Mouse (Mus musculus) hindbrain, embryonic 16.5 days (tissue): Measurements from ENCODE around the gene Tsc1. TPM values are rescaled to one million over a fixed set of nuclear protein-coding genes. Genes with fewer than 3 reads are reported as not detected.

Experiments
- ATAC-seq: fragments of 200-750 bp; cut with Nextera tagmentation; 2 replicates; pipeline ENCODE4 v1.8.0; 2017; ENCODE audit warnings: moderate TSS enrichment, moderate library complexity
- H3K27ac ChIP-seq: fragments of 300-500 bp; sonication (generic); 2 replicates; pipeline ENCODE4 v1.5.1; 2014; ENCODE audit warnings: low read depth, mild to moderate bottlenecking, control low read depth, low read length, moderate library complexity
- H3K27me3 ChIP-seq: fragments of 300-500 bp; sonication (generic); replicated peaks from 2 replicates; pipeline ENCODE4 v1.6.1; 2014; ENCODE audit warnings: low read length; ENCODE audit not compliant: control insufficient read depth, insufficient read depth
- H3K36me3 ChIP-seq: fragments of 300-500 bp; sonication (generic); 2 replicates; pipeline ENCODE4 v1.6.1; 2014; ENCODE audit warnings: mild to moderate bottlenecking, low read length, moderate library complexity, mixed read lengths; ENCODE audit not compliant: control insufficient read depth, insufficient read depth
- H3K4me1 ChIP-seq: fragments of 300-500 bp; sonication (generic); 2 replicates; pipeline ENCODE4 v1.6.1; 2014; ENCODE audit warnings: low read depth, low read length; ENCODE audit not compliant: control insufficient read depth, insufficient read depth
- H3K4me2 ChIP-seq: fragments of 300-500 bp; sonication (generic); 2 replicates; pipeline ENCODE4 v1.6.1; 2014; ENCODE audit warnings: mild to moderate bottlenecking, low read length, control low read depth, moderate library complexity
- H3K4me3 ChIP-seq: fragments of 300-500 bp; sonication (generic); 2 replicates; pipeline ENCODE4 v1.5.1; 2014; ENCODE audit warnings: mild to moderate bottlenecking, low read length, control low read depth, moderate library complexity
- H3K9ac ChIP-seq: fragments of 300-500 bp; sonication (generic); 2 replicates; pipeline ENCODE4 v1.6.1; 2014; ENCODE audit warnings: low read depth, mild to moderate bottlenecking, control low read depth, low read length, moderate library complexity
- H3K9me3 ChIP-seq: fragments of 300-500 bp; sonication (generic); 2 replicates; pipeline ENCODE4 v1.6.1; 2014; ENCODE audit warnings: mild to moderate bottlenecking, low read length, moderate library complexity; ENCODE audit not compliant: control insufficient read depth
- WGBS: fragments of 180-500 bp; shearing (Covaris S2); extraction: QIAGEN DNeasy Blood & Tissue Kit; methylation state at CpG from one replicate; pipeline ENCODE4 v1.1.7; 2014; 5-methylcytosine and 5-hydroxymethylcytosine counted together
- polyA plus RNA-seq: library from polyadenylated mRNA; unstranded; fragments of >200 nt; fragmentation: Nextera tagmentation; extraction: Ambion mirVana; gene quantifications from 2 replicates; pipeline ENCODE4 v1.2.1, GENCODE M21; 2015

Tsc1 gene
- polyA plus RNA-seq, 1 experiment from 2014 or later: 30.6 TPM

GRCm38 (mm10) chr2:28621664-28622171 is 19.3 kb upstream of the Tsc1 start, which contains the start of gene Gfi1b:
TSS of gene Gfi1b (minus strand) at chr2:28621982.
- Histone ChIP-seq H3K4me2 (peak within 1 kb of the TSS; percentile 18), H3K36me3 (no peaks in the 10 kb centered on the region), H3K27me3 (peaks cover 6% of the 10 kb centered on the region), H3K9ac (no peak within 1 kb of the TSS), H3K27ac (no peak within 1 kb of the TSS), H3K9me3 (no peaks in the 10 kb centered on the region), H3K4me1 (no peaks in the 10 kb centered on the region), H3K4me3 (no peak within 1 kb of the TSS)
- no peak for ATAC-seq
- WGBS: 8% methylated on average over 16 of the region's 16 CpGs

GRCm38 (mm10) chr2:28622521-28623124 is 18.4 kb upstream of the Tsc1 start:
- Histone ChIP-seq H3K9me3 (no peaks in the 10 kb centered on the region), H3K27ac (no peak overlapping the region), H3K27me3 (peaks cover 6% of the 10 kb centered on the region), H3K4me3 (no peak overlapping the region), H3K4me2 (no peak overlapping the region), H3K9ac (no peak overlapping the region), H3K36me3 (no peaks in the 10 kb centered on the region), H3K4me1 (no peaks in the 10 kb centered on the region)
- no peak for ATAC-seq
- WGBS: 21% methylated on average over 10 of the region's 10 CpGs

GRCm38 (mm10) chr2:28624870-28625269 is 16.2 kb upstream of the Tsc1 start:
- Histone ChIP-seq H3K4me2 (no peak overlapping the region), H3K4me3 (no peak overlapping the region), H3K9me3 (no peaks in the 10 kb centered on the region), H3K27ac (no peak overlapping the region), H3K27me3 (peaks cover 6% of the 10 kb centered on the region), H3K4me1 (no peaks in the 10 kb centered on the region), H3K36me3 (no peaks in the 10 kb centered on the region), H3K9ac (no peak overlapping the region)
- WGBS: 81% methylated on average over 3 of the region's 3 CpGs
- ATAC-seq: no peak

- Histone ChIP-seq H3K4me2 (no peak overlapping the region), H3K27me3 (peaks cover 3% of the 10 kb centered on the region), H3K9ac (no peak overlapping the region), H3K4me3 (no peak overlapping the region), H3K4me1 (no peaks in the 10 kb centered on the region), H3K36me3 (no peaks in the 10 kb centered on the region), H3K9me3 (no peaks in the 10 kb centered on the region), H3K27ac (no peak overlapping the region)
- ATAC-seq: no peak
- 82% methylated on average over 3 of the region's 3 CpGs for WGBS
Observed at GRCm38 (mm10) chr2:28626038-28626437, 15.0 kb upstream of the Tsc1 start.

- H3K4me2 ChIP-seq: no peak overlapping the region
- no peak for ATAC-seq
- 62% methylated on average over 2 of the region's 2 CpGs for WGBS
Observed at GRCm38 (mm10) chr2:28628053-28628452, 13.0 kb upstream of the Tsc1 start.

GRCm38 (mm10) chr2:28629911-28630381 is 11.1 kb upstream of the Tsc1 start:
- Histone ChIP-seq H3K9me3 (no peaks in the 10 kb centered on the region), H3K4me2 (no peak overlapping the region), H3K4me1 (no peaks in the 10 kb centered on the region), H3K4me3 (no peak overlapping the region), H3K36me3 (no peaks in the 10 kb centered on the region), H3K27ac (no peak overlapping the region), H3K27me3 (no peaks in the 10 kb centered on the region), H3K9ac (no peak overlapping the region)
- 34% methylated on average over 4 of the region's 4 CpGs for WGBS
- ATAC-seq: no peak

More at GRCm38 (mm10) chr2:28628053-28628452, 13.0 kb upstream of the Tsc1 start:
- H3K9ac ChIP-seq: no peak overlapping the region
- H3K9me3 ChIP-seq: no peaks in the 10 kb centered on the region
- no peaks in the 10 kb centered on the region for H3K4me1 ChIP-seq
- no peaks in the 10 kb centered on the region for H3K36me3 ChIP-seq
- H3K27me3 ChIP-seq: no peaks in the 10 kb centered on the region
- H3K4me3 ChIP-seq: no peak overlapping the region
- H3K27ac ChIP-seq: no peak overlapping the region

- Histone ChIP-seq H3K4me2 (no peak overlapping the region), H3K4me3 (no peak overlapping the region), H3K9ac (no peak overlapping the region), H3K9me3 (no peaks in the 10 kb centered on the region), H3K27me3 (no peaks in the 10 kb centered on the region), H3K27ac (no peak overlapping the region), H3K36me3 (no peaks in the 10 kb centered on the region), H3K4me1 (no peaks in the 10 kb centered on the region)
- no peak for ATAC-seq
- 61% methylated on average over 1 of the region's 1 CpGs for WGBS
Observed at GRCm38 (mm10) chr2:28632626-28633025, 8.4 kb upstream of the Tsc1 start.

- H3K4me1 ChIP-seq: no peaks in the 10 kb centered on the region
- H3K36me3 ChIP-seq: no peaks in the 10 kb centered on the region
- H3K27ac ChIP-seq: no peak overlapping the region
- no peak overlapping the region for H3K4me2 ChIP-seq
- WGBS: 46% methylated on average over 4 of the region's 4 CpGs
- ATAC-seq: no peak
- no peak overlapping the region for H3K4me3 ChIP-seq
- no peaks in the 10 kb centered on the region for H3K27me3 ChIP-seq
- H3K9me3 ChIP-seq: no peaks in the 10 kb centered on the region
- H3K9ac ChIP-seq: no peak overlapping the region
Observed at GRCm38 (mm10) chr2:28633136-28633535, 7.9 kb upstream of the Tsc1 start.

GRCm38 (mm10) chr2:28635199-28635598 is 5.8 kb upstream of the Tsc1 start:
- 90% methylated on average over 1 of the region's 1 CpGs for WGBS
- H3K4me1 ChIP-seq: no peaks in the 10 kb centered on the region
- no peak overlapping the region for H3K27ac ChIP-seq
- H3K36me3 ChIP-seq: no peaks in the 10 kb centered on the region
- H3K4me3 ChIP-seq: no peak overlapping the region
- no peak overlapping the region for H3K9ac ChIP-seq
- H3K27me3 ChIP-seq: no peaks in the 10 kb centered on the region
- H3K4me2 ChIP-seq: no peak overlapping the region
- H3K9me3 ChIP-seq: no peaks in the 10 kb centered on the region
- ATAC-seq: no peak
